Mouse (Mus musculus) cerebellum, adult 2 months (tissue): Measurements from ENCODE around the gene Hyal1. TPM values are rescaled to one million over a fixed set of nuclear protein-coding genes. Genes with fewer than 3 reads are reported as not detected.
"Not testable (repeated sequence)": the region's sequence is repeated elsewhere in the genome, so short reads cannot be mapped to it uniquely, and the experiment has no call there.

Experiments
- DNase-seq, 2 experiments: peaks; one replicate each; pipeline ENCODE4 v3.0.0; 2021
- H3K27ac ChIP-seq: fragments of 200-500 bp; 2 replicates; pipeline ENCODE4 v1.5.1; 2012; ENCODE audit warnings: low read length, control low read depth, inconsistent platforms; ENCODE audit not compliant: insufficient read depth
- H3K27me3 ChIP-seq: fragments of 200-500 bp; 2 replicates; pipeline ENCODE4 v1.6.1; 2012; ENCODE audit warnings: inconsistent platforms, mild to moderate bottlenecking, low read length, moderate library complexity; ENCODE audit not compliant: control insufficient read depth, insufficient read depth
- H3K4me1 ChIP-seq: fragments of 200-500 bp; 2 replicates; pipeline ENCODE4 v1.6.1; 2011; ENCODE audit warnings: low read length; ENCODE audit not compliant: control insufficient read depth, insufficient read depth
- H3K4me3 ChIP-seq: fragments of 200-500 bp; replicated peaks from 2 replicates; pipeline ENCODE3; 2011; ENCODE audit warnings: mild to moderate bottlenecking, low read depth, low read length, control low read depth; ENCODE audit not compliant: insufficient read depth
- CTCF ChIP-seq: fragments of 200-500 bp; IDR thresholded peaks from 2 replicates; pipeline ENCODE4 v1.5.1; 2011; ENCODE audit warnings: low read depth, mild to moderate bottlenecking, control low read depth, low read length, moderate library complexity, borderline replicate concordance; ENCODE audit not compliant: insufficient read depth
- POLR2A ChIP-seq: fragments of 200-500 bp; IDR thresholded peaks from 2 replicates; pipeline ENCODE4 v1.6.1; 2011; ENCODE audit warnings: low read length, control low read depth, borderline replicate concordance; ENCODE audit not compliant: insufficient read depth
- WGBS: fragments of 180-500 bp; shearing (Covaris S2); methylation state at CpG from one replicate; pipeline ENCODE4 v1.1.7; 2018; 5-methylcytosine and 5-hydroxymethylcytosine counted together
- polyA plus RNA-seq: library from polyadenylated mRNA; depleted of rRNA; stranded (reverse); fragments of >200 nt; gene quantifications from 2 replicates; pipeline ENCODE4 v1.2.3, GENCODE M21; 2012

Gene Hyal1
- polyA plus RNA-seq, 1 experiment = 5.7 TPM

DNA sequence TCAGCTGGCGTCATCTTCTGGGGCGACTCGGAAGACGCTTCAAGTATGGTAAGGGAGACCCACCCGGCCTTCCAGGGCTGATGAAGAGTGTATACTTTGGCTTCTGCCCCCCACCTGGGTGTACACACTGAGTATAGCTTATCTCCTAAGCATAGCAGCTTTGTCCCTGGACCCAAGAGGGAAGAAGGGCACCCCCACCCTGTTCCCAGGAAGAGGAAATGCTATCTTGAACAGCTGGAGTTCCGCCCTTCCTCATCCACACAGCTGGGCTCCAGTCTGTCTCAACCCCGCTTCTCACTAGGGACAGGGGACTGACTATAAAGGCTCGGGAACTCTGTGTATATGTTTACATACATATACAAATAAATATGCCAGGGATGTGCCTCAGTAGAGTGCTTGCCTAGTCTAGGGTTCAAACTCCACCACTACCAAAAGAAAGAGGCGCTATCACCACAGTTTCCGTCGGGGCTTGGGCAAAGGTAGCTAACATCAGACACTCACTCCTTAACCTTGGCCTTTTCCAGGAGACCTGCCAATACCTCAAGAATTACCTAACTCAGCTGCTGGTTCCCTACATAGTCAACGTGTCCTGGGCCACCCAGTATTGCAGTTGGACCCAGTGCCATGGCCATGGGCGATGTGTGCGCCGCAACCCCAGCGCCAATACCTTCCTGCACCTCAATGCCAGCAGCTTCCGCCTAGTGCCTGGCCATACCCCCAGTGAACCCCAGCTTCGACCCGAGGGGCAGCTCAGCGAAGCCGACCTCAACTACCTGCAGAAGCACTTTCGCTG, 5.0 kb upstream of the Hyal1 start:
- no peak overlapping the region for H3K27ac ChIP-seq
- no peak for DNase-seq
- H3K4me3 ChIP-seq = no peak overlapping the region
- H3K27me3 ChIP-seq = no peaks in the 10 kb centered on the region
- TF ChIP-seq POLR2A = no peak
- TF ChIP-seq CTCF = no peak
- WGBS = 89% methylated on average over 22 of the region's 22 CpGs
- H3K4me1 ChIP-seq = peaks cover 20% of the 10 kb centered on the region

- no peak for DNase-seq
- no peak overlapping the region for H3K27ac ChIP-seq
- TF ChIP-seq POLR2A (no peak), CTCF (no peak)
- H3K4me3 ChIP-seq = no peak overlapping the region
- H3K27me3 ChIP-seq = no peaks in the 10 kb centered on the region
- H3K4me1 ChIP-seq = peaks cover 22% of the 10 kb centered on the region
- WGBS = 72% methylated on average over 2 of the region's 2 CpGs
Observed at GRCm38 (mm10) chr9:107572327-107572662, 4.4 kb upstream of the Hyal1 start.

- peaks cover 25% of the 10 kb centered on the region for H3K4me1 ChIP-seq
- not testable (repeated sequence) for H3K27ac ChIP-seq, H3K4me3 ChIP-seq, H3K27me3 ChIP-seq, DNase-seq
- WGBS = 82% methylated on average over 6 of the region's 6 CpGs
Observed at GRCm38 (mm10) chr9:107573774-107574173, 3.0 kb upstream of the Hyal1 start.

GRCm38 (mm10) chr9:107575579-107576356, 959 bp upstream of the Hyal1 start:
- 46% methylated on average over 14 of the region's 14 CpGs for WGBS
- DNase-seq = peak in 1 of 2 experiments; percentile 56
- H3K27me3 ChIP-seq = no peaks in the 10 kb centered on the region
- H3K4me3 ChIP-seq = no peak overlapping the region
- TF ChIP-seq POLR2A = no peak
- TF ChIP-seq CTCF = no peak
- no peak overlapping the region for H3K27ac ChIP-seq
- peaks cover 29% of the 10 kb centered on the region for H3K4me1 ChIP-seq

DNA sequence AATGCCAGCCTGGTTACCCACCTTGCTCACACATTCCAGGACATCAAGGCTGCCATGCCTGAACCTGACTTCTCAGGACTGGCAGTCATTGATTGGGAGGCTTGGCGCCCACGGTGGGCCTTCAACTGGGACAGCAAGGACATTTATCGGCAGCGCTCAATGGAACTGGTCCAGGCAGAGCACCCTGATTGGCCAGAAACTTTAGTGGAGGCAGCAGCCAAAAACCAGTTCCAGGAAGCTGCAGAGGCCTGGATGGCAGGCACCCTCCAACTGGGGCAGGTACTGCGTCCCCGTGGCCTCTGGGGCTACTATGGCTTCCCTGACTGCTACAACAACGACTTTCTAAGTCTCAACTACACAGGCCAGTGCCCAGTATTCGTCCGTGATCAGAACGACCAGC, 1.1 kb downstream of the Hyal1 start:
- H3K4me1 ChIP-seq = peaks cover 29% of the 10 kb centered on the region

GRCm38 (mm10) chr9:107578587-107578986, 1.9 kb downstream of the Hyal1 start, which contains the start of gene Naa80:
TSS of gene Naa80 (plus strand) at chr9:107578887.
- Histone ChIP-seq H3K27ac (peak within 1 kb of the TSS; percentile 16; the same call in 1 of the 2 replicates), H3K27me3 (no peaks in the 10 kb centered on the region), H3K4me3 (no peak within 1 kb of the TSS), H3K4me1 (peaks cover 29% of the 10 kb centered on the region)
- DNase-seq = no peak
- TF ChIP-seq CTCF (no peak), POLR2A (no peak)
- 66% methylated on average over 3 of the region's 3 CpGs for WGBS

More for the DNA sequence above, 1.1 kb downstream of the Hyal1 start:
- WGBS = 71% methylated on average over 10 of the region's 10 CpGs
- H3K4me3 ChIP-seq = no peak overlapping the region
- H3K27me3 ChIP-seq = no peaks in the 10 kb centered on the region
- DNase-seq = no peak
- TF ChIP-seq POLR2A (no peak), CTCF (no peak)
- H3K27ac ChIP-seq = no peak overlapping the region

DNA sequence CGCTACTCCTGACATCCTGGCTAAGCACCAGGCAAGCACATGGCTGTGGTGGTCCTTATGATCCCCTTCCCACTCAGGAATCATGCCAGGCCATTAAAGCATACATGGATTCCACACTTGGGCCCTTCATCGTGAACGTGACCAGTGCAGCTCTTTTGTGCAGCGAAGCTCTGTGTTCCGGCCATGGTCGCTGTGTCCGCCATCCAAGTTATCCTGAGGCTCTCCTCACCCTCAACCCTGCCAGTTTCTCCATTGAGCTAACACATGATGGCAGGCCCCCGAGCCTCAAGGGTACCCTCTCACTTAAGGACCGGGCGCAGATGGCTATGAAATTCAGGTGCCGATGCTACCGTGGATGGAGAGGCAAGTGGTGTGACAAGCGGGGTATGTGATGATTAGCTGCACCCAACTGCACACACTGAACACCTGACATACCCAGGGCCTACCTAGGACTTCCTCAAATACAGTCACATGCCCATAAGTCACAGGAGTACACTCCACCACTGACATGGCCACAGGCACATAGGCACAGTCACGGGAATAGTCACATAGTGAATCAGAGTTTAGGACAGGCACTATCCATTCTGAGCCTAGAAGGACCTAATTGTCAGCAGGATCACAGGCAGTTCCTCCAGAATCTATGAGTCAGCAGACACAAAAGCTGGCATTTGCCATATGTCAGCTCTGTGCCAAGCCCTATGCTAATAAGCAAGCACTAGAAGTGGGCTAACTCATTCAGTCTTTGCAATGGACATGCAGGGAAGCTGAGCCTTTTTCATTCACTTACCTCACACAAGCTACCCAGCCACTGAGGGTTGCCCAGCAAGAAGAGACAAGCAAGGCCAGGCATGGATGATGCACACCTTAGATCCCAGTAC, 2.5 kb downstream of the Hyal1 start:
- 71% methylated on average over 14 of the region's 14 CpGs for WGBS
- TF ChIP-seq POLR2A = 0 out of 2 replicates have a peak, but pooled peaks have one; percentile 13
- TF ChIP-seq CTCF = no peak
- Histone ChIP-seq H3K4me1 (peaks cover 29% of the 10 kb centered on the region), H3K27ac (peak overlapping the region; percentile 16; the same call in 1 of the 2 replicates), H3K27me3 (no peaks in the 10 kb centered on the region), H3K4me3 (no peak overlapping the region)
- peak; percentile 59 to 86 for DNase-seq
